Mouse (Mus musculus) forebrain, postnatal 0 days (tissue): Measurements from ENCODE around the gene Lonp2. TPM values are rescaled to one million over a fixed set of nuclear protein-coding genes. Genes with fewer than 3 reads are reported as not detected.
A peak's percentile ranks its signal among the peaks of the same experiment; 100 is the strongest.

Experiments used
- ATAC-seq: fragments of 200-750 bp; cut with Nextera tagmentation; 2 replicates; pipeline ENCODE4 v1.8.0; 2017; ENCODE audit warnings: mild to moderate bottlenecking, moderate library complexity
- DNase-seq: peaks from one replicate; pipeline ENCODE4 v3.0.0-alpha.2; 2015
- H3K27ac ChIP-seq: fragments of 300-500 bp; sonication (generic); 2 replicates; pipeline ENCODE4 v1.5.1; 2014; ENCODE audit warnings: low read depth, mild to moderate bottlenecking, antibody characterized with exemption, low read length, moderate library complexity, mixed read lengths
- H3K27me3 ChIP-seq: fragments of 300-500 bp; sonication (generic); 2 replicates; pipeline ENCODE4 v1.6.1; 2014; ENCODE audit warnings: mild to moderate bottlenecking, low read length, mixed read lengths; ENCODE audit not compliant: insufficient read depth
- H3K36me3 ChIP-seq: fragments of 300-500 bp; sonication (generic); 2 replicates; pipeline ENCODE4 v1.6.1; 2014; ENCODE audit warnings: mild to moderate bottlenecking, moderate library complexity; ENCODE audit not compliant: insufficient read depth
- H3K4me1 ChIP-seq: fragments of 300-500 bp; sonication (generic); 2 replicates; pipeline ENCODE4 v1.6.1; 2014; ENCODE audit warnings: antibody characterized with exemption; ENCODE audit not compliant: insufficient read depth
- H3K4me2 ChIP-seq: fragments of 300-500 bp; sonication (generic); 2 replicates; pipeline ENCODE4 v1.6.1; 2014; ENCODE audit warnings: low read depth, mild to moderate bottlenecking, moderate library complexity
- H3K4me3 ChIP-seq: fragments of 300-500 bp; sonication (generic); 2 replicates; pipeline ENCODE4 v1.5.1; 2014; ENCODE audit warnings: low read depth, low read length, mixed read lengths
- H3K9ac ChIP-seq: fragments of 300-500 bp; sonication (generic); 2 replicates; pipeline ENCODE4 v1.6.1; 2014; ENCODE audit warnings: mild to moderate bottlenecking
- H3K9me3 ChIP-seq: fragments of 300-500 bp; sonication (generic); 2 replicates; pipeline ENCODE4 v1.6.1; 2016; ENCODE audit warnings: low read length
- CTCF ChIP-seq: sonication (generic); IDR thresholded peaks from 2 replicates; pipeline ENCODE4 v1.5.1; 2016; ENCODE audit warnings: antibody characterized with exemption, control low read depth, low read depth
- WGBS: fragments of 180-500 bp; shearing (Covaris S2); extraction: QIAGEN DNeasy Blood & Tissue Kit; methylation state at CpG from one replicate; pipeline ENCODE4 v1.1.7; 2014; 5-methylcytosine and 5-hydroxymethylcytosine counted together
- polyA plus RNA-seq: library from polyadenylated mRNA; unstranded; fragments of >200 nt; fragmentation: Nextera tagmentation; extraction: Ambion mirVana; gene quantifications from 2 replicates; pipeline ENCODE4 v1.2.1, GENCODE M21; 2015
- total RNA-seq: library from RNA; depleted of rRNA; stranded (reverse); fragments of >200 nt; gene quantifications from 2 replicates; pipeline ENCODE4 v1.2.3, GENCODE M21; 2014

Lonp2 gene
- total and polyA plus RNA-seq, 2 experiments from 2014 or later, result 50.7 to 66.9 TPM

DNA sequence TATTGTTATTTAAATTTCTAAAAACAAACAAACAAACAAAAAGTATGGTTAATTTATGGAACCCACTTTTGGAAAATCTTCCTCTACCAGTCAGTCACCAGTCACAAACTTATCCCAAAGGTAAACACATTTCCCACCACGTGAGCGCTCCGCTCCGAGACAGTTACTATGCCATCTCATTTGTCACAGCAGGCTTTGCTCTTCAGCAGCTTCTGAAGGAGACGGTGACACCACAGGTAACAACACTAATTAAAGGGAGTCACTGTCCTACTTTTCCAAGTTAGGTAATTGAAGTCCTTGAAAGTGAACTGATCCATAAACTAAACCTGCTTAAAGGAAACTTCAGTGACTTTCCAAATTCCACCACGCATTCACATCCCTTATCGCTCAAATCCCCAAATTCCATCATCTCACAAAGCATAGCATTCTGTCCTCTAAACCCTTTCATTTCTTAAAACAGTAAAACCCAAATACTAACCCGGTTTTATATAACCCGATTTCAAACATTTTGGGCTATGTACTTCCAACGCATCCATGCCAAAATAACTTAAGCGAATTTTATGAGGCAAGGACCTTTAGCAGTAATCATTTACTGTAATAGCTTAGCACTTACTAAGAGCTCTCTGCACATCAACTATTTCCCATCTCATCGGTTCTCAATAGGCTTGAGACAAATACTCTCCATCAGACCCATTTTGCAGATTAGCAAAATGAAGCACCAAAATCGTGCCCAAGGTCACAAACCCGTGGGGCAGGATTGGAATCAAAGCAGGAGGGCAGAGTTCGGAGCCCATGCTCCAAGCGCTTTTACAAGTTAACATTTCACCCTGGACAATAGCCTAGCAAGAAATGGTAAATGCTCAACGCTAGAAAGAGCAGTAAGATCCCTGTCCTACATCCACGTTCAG is 120.7 kb downstream of the Lonp2 start:
- H3K36me3 ChIP-seq, result no peaks in the 10 kb centered on the region
- H3K9ac ChIP-seq, result peak overlapping the region; percentile 95
- H3K4me1 ChIP-seq, result peaks cover 16% of the 10 kb centered on the region
- TF ChIP-seq CTCF, result no peak
- WGBS, result 2% methylated on average over 18 of the region's 18 CpGs
- H3K4me3 ChIP-seq, result peak overlapping the region; percentile 97
- H3K4me2 ChIP-seq, result peak overlapping the region; percentile 57
- H3K27me3 ChIP-seq, result no peaks in the 10 kb centered on the region
- H3K9me3 ChIP-seq, result no peaks in the 10 kb centered on the region
- DNase-seq (peak; percentile 5), ATAC-seq (no peak)
- H3K27ac ChIP-seq, result peak overlapping the region; percentile 96

- peak; percentile 73 for ATAC-seq
- H3K9me3 ChIP-seq, result no peaks in the 10 kb centered on the region
- H3K27me3 ChIP-seq, result no peaks in the 10 kb centered on the region
- H3K4me3 ChIP-seq, result peak within 1 kb of the TSS; percentile 97
- no peaks in the 10 kb centered on the region for H3K36me3 ChIP-seq
- H3K4me2 ChIP-seq, result peak within 1 kb of the TSS; percentile 77
- TF ChIP-seq CTCF, result no peak
- peak within 1 kb of the TSS; percentile 96 for H3K27ac ChIP-seq
- 3% methylated on average over 60 of the region's 88 CpGs for WGBS
- peak within 1 kb of the TSS; percentile 95 for H3K9ac ChIP-seq
- peaks cover 16% of the 10 kb centered on the region for H3K4me1 ChIP-seq
- DNase-seq, result peak; percentile 72
Measured at GRCm38 (mm10) chr8:86745221-86745934, 121.5 kb downstream of the Lonp2 start, which contains the start of the genes Gm10638 and Siah1a. Gene Gm10638 (plus strand): TSS chr8:86745699. Gene Siah1a (minus strand): TSS chr8:86745934.

DNA sequence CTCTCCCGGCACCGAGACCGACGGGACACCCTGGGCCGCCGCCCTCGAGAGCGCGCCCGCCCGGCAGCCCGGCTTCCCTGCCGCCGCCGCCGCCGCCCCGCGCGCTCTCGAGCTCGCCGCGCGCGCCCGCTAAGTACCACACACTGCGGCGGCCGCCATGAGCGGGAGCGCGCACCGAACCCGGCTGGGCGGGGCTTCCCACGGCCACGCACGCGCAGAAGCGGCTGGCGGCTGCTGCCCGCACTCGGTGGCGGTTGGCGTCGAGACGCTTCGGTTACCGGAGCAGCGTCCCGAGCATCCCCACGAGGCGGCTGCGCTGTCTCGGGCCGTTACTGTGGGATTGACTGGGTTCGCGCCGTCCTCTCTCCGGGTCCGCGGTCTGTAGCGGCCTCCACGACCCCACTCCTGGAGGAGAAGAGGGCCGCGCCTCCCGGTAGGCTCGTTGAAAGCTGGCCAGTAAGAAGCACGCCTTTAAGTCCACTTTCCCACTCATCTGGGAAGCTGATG is 122.1 kb downstream of the Lonp2 start:
- no peaks in the 10 kb centered on the region for H3K27me3 ChIP-seq
- peaks cover 16% of the 10 kb centered on the region for H3K4me1 ChIP-seq
- H3K36me3 ChIP-seq, result no peaks in the 10 kb centered on the region
- WGBS, result under 1% methylated on average over 52 of the region's 70 CpGs
- H3K4me2 ChIP-seq, result peak overlapping the region; percentile 77
- H3K27ac ChIP-seq, result peak overlapping the region; percentile 96
- no peaks in the 10 kb centered on the region for H3K9me3 ChIP-seq
- peak; percentile 14; the same call in 1 of the 2 replicates for TF ChIP-seq CTCF
- DNase-seq (peak; percentile 96), ATAC-seq (peak; percentile 91)
- H3K9ac ChIP-seq, result peak overlapping the region; percentile 95
- peak overlapping the region; percentile 97 for H3K4me3 ChIP-seq

GRCm38 (mm10) chr8:86746511-86746910 is 122.7 kb downstream of the Lonp2 start:
- no peak for TF ChIP-seq CTCF
- Histone ChIP-seq H3K36me3 (no peaks in the 10 kb centered on the region), H3K27ac (peak overlapping the region; percentile 96), H3K9ac (peak overlapping the region; percentile 95), H3K27me3 (no peaks in the 10 kb centered on the region), H3K4me1 (peaks cover 16% of the 10 kb centered on the region), H3K4me2 (peak overlapping the region; percentile 77), H3K9me3 (no peaks in the 10 kb centered on the region), H3K4me3 (peak overlapping the region; percentile 97)
- WGBS, result 4% methylated on average over 11 of the region's 11 CpGs
- DNase-seq (no peak), ATAC-seq (no peak)

- ATAC-seq (no peak), DNase-seq (no peak)
- Histone ChIP-seq H3K4me1 (0 out of 2 replicates have a peak, but pooled peaks cover 7% of the 10 kb centered on the region), H3K9ac (no peak overlapping the region), H3K36me3 (no peaks in the 10 kb centered on the region), H3K27ac (no peak overlapping the region), H3K27me3 (no peaks in the 10 kb centered on the region), H3K4me3 (no peak overlapping the region), H3K9me3 (no peaks in the 10 kb centered on the region), H3K4me2 (no peak overlapping the region)
- 60% methylated on average over 2 of the region's 2 CpGs for WGBS
- no peak for TF ChIP-seq CTCF
Measured at GRCm38 (mm10) chr8:86749842-86750241, 126.0 kb downstream of the Lonp2 start.

- Histone ChIP-seq H3K4me1 (peaks cover 6% of the 10 kb centered on the region; the same call in 1 of the 2 replicates), H3K36me3 (no peaks in the 10 kb centered on the region), H3K9ac (peak overlapping the region; percentile 10; the same call in 1 of the 2 replicates), H3K27me3 (no peaks in the 10 kb centered on the region), H3K9me3 (no peaks in the 10 kb centered on the region), H3K27ac (no peak overlapping the region), H3K4me2 (peak overlapping the region; percentile 40), H3K4me3 (0 out of 2 replicates have a peak overlapping the region, but pooled peaks have one; percentile 12)
- ATAC-seq (peak; percentile 42; the same call in 1 of the 2 replicates), DNase-seq (peak; percentile 35)
- no peak for TF ChIP-seq CTCF
- 7% methylated on average over 23 of the region's 23 CpGs for WGBS
Measured at GRCm38 (mm10) chr8:86756948-86757733, 133.3 kb downstream of the Lonp2 start.
